Mouse (Mus musculus) midbrain, embryonic 11.5 days (tissue): ENCODE results near the gene Mn1. TPM values are rescaled to one million over a fixed set of nuclear protein-coding genes. Genes with fewer than 3 reads are reported as not detected.

Experiments
- ATAC-seq: fragments of 200-750 bp; cut with Nextera tagmentation; 2 replicates; pipeline ENCODE4 v1.8.0; 2017; ENCODE audit warnings: moderate TSS enrichment, moderate library complexity; ENCODE audit not compliant: low FRiP score
- DNase-seq: peaks from one replicate; pipeline ENCODE4 v3.0.0; 2015; ENCODE audit warnings: low spot score; ENCODE audit errors: missing footprints
- H3K27ac ChIP-seq: fragments of 300-500 bp; sonication (generic); 2 replicates; pipeline ENCODE4 v1.5.1; 2014; ENCODE audit warnings: low read depth, low read length
- H3K27me3 ChIP-seq: fragments of 300-500 bp; sonication (generic); 2 replicates; pipeline ENCODE4 v1.6.1; 2014; ENCODE audit warnings: mild to moderate bottlenecking, low read length, moderate library complexity, mixed read lengths; ENCODE audit not compliant: control insufficient read depth, insufficient read depth
- H3K36me3 ChIP-seq: fragments of 300-500 bp; sonication (generic); 2 replicates; pipeline ENCODE4 v1.6.1; 2014; ENCODE audit warnings: mild to moderate bottlenecking, low read length, moderate library complexity, mixed read lengths; ENCODE audit not compliant: control insufficient read depth, insufficient read depth
- H3K4me1 ChIP-seq: fragments of 300-500 bp; sonication (generic); 2 replicates; pipeline ENCODE4 v1.6.1; 2014; ENCODE audit warnings: low read length; ENCODE audit not compliant: control insufficient read depth, insufficient read depth
- H3K4me2 ChIP-seq: fragments of 300-500 bp; sonication (generic); 2 replicates; pipeline ENCODE4 v1.6.1; 2014; ENCODE audit warnings: mild to moderate bottlenecking, moderate library complexity
- H3K4me3 ChIP-seq: fragments of 300-500 bp; sonication (generic); 2 replicates; pipeline ENCODE4 v1.5.1; 2014; ENCODE audit warnings: low read depth, low read length
- H3K9ac ChIP-seq: fragments of 300-500 bp; sonication (generic); 2 replicates; pipeline ENCODE4 v1.6.1; 2014; ENCODE audit warnings: low read length
- H3K9me3 ChIP-seq: fragments of 300-500 bp; sonication (generic); 2 replicates; pipeline ENCODE4 v1.6.1; 2016; ENCODE audit warnings: low read length; ENCODE audit not compliant: control insufficient read depth
- WGBS: fragments of 180-500 bp; shearing (Covaris S2); extraction: QIAGEN DNeasy Blood & Tissue Kit; methylation state at CpG from one replicate; pipeline ENCODE4 v1.1.7; 2014; 5-methylcytosine and 5-hydroxymethylcytosine counted together
- polyA plus RNA-seq: library from polyadenylated mRNA; unstranded; fragments of >200 nt; fragmentation: Nextera tagmentation; extraction: Ambion mirVana; gene quantifications from 2 replicates; pipeline ENCODE4 v1.2.1, GENCODE M21; 2014

The Mn1 gene
- polyA plus RNA-seq, 1 experiment from 2014 or later: 46.2 TPM

DNA sequence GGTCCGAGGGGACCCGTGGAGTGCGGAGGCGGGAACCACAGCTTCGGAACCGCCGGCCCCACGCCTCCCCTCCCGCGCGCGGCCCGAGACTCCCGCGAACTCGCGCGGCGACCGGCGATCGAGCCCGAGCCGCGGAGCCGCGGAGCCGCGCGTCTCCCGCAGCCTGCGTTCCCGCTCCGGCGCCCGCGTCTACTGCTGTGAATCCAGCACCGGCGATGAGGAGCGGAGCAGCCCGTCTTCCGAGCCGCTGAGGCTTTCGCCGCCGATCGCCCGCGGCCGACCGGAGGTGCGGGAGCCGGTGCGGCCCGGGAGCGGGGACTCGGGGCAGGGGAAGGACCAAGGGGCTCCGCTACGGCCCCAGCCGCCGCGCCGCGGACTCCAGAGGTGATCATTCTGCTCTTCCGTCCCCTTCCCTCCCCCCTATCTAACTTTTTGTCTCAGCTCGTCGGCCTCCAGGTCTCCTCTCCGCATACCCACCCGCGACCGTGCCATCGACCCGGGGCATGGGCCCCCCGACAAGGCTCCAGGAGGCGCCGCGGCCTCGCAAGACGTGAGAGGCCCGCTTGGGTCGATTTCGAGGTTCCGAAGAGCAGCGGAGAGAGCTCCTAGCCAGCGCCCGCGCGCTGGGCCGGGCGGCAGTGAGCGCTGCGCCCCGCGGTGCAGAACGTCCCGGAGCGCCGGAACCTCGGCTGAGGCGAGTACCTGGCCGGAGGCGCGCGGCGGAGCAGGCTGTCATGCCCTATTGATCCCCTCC is 393 bp downstream of the Mn1 start:
- Histone ChIP-seq H3K4me2 (peak overlapping the region; percentile 84), H3K27ac (peak overlapping the region; percentile 99), H3K4me3 (peak overlapping the region; percentile 100), H3K27me3 (no peaks in the 10 kb centered on the region), H3K36me3 (peaks cover 19% of the 10 kb centered on the region), H3K9ac (peak overlapping the region; percentile 100), H3K4me1 (peaks cover 39% of the 10 kb centered on the region), H3K9me3 (no peaks in the 10 kb centered on the region)
- WGBS: under 1% methylated on average over 89 of the region's 105 CpGs
- DNase-seq (peak; percentile 95), ATAC-seq (no peak)

DNA sequence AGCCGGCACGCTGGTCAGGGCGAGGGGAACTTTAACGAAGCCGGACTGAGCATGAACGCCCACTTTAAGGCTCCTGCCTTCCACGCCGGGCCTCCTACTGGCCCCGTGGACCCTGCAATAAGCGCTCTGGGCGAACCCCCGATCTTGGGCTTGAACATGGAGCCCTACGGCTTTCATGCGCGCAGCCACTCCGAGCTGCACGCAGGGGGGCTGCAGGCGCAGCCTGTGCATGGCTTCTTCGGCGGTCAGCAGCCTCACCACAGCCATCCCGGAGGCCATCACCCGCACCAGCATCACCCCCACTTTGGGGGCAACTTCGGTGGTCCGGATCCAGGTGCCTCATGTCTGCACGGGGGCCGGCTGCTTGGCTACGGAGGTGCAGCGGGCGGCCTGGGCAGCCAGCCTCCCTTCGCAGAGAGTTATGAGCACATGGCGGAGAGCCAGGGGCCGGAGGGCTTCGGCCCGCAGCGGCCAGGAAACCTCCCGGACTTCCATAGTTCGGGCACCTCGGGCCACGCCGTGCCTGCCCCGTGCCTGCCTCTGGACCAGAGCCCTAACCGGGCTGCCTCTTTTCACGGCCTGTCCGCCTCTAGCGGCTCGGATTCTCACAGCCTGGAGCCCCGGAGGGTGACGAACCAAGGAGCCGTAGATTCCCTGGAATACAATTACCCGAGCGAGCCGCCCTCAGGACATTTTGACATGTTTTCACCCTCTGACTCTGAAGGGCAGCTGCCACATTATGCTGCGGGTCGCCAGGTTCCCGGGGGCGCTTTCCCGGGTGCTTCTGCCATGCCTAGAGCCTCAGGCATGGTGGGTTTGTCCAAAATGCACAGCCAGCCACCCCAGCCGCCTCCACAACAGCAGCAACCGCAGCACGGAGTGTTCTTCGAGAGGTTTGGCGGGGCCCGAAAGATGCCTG is 1.3 kb downstream of the Mn1 start:
- ATAC-seq (no peak), DNase-seq (peak; percentile 96)
- H3K9ac ChIP-seq: peak overlapping the region; percentile 100
- no peaks in the 10 kb centered on the region for H3K27me3 ChIP-seq
- H3K36me3 ChIP-seq: peaks cover 19% of the 10 kb centered on the region
- peak overlapping the region; percentile 84 for H3K4me2 ChIP-seq
- peak overlapping the region; percentile 99 for H3K27ac ChIP-seq
- H3K4me3 ChIP-seq: peak overlapping the region; percentile 100
- no peaks in the 10 kb centered on the region for H3K9me3 ChIP-seq
- WGBS: under 1% methylated on average over 58 of the region's 63 CpGs
- H3K4me1 ChIP-seq: peaks cover 36% of the 10 kb centered on the region

DNA sequence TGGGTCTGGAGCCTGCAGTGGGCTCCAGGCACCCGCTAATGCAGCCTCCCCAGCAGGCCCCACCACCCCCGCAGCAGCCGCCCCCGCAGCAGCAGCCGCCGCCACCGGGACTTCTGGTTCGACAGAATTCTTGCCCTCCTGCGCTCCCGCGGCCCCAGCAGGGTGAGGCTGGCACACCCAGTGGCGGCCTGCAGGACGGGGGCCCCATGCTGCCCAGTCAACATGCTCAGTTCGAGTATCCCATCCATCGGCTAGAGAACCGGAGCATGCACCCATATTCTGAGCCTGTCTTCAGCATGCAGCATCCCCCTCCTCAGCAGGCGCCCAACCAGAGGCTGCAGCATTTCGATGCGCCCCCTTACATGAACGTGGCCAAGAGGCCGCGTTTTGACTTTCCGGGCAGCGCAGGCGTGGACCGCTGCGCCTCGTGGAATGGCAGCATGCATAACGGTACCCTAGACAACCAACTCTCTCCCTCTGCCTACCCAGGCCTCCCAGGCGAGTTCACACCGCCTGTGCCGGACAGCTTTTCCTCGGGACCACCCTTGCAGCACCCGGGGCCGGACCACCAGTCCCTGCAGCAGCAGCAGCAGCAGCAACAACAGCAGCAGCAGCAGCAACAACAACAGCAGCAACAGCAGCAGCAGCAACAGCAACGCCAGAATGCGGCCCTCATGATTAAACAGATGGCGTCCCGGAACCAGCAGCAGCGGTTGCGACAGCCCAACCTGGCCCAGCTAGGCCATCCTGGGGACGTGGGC is 2.1 kb downstream of the Mn1 start:
- peaks cover 42% of the 10 kb centered on the region for H3K4me1 ChIP-seq
- ATAC-seq: no peak
- H3K27ac ChIP-seq: peak overlapping the region; percentile 99
- under 1% methylated on average over 42 of the region's 42 CpGs for WGBS
- H3K9me3 ChIP-seq: no peaks in the 10 kb centered on the region
- peak; percentile 97 for DNase-seq
- no peaks in the 10 kb centered on the region for H3K27me3 ChIP-seq
- peak overlapping the region; percentile 100 for H3K9ac ChIP-seq
- peaks cover 19% of the 10 kb centered on the region for H3K36me3 ChIP-seq
- H3K4me3 ChIP-seq: peak overlapping the region; percentile 100
- peak overlapping the region; percentile 84 for H3K4me2 ChIP-seq

DNA sequence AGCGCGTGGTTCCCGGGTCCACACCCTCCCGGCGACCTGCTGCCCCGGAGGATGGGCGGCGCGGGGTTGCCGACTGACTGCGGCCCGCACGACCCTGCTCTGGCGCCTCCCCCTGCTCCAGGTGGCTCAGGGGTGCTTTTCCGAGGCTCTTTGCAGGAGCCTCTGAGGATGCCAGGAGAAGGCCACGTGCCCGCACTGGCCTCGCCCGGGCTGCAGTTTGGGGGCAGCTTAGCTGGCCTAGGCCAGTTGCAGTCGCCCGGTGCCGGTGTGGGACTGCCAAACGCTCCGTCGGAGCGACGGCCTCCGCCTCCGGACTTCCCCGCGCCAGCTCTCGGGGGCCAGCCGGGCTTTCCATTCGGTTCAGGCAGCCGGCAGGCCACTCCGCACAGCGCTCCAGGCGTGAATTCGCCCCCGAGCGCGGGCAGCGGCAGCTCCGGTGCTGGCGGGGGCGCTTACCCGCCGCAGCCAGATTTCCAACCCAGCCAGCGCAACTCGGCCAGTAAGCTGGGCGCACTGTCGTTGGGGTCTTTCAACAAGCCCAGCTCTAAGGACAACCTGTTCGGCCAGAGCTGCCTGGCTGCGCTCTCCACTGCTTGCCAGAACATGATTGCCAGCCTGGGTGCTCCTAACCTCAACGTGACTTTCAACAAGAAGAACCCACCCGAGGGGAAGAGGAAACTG is 3.0 kb downstream of the Mn1 start:
- DNase-seq (peak; percentile 95), ATAC-seq (no peak)
- Histone ChIP-seq H3K4me3 (peak overlapping the region; percentile 100), H3K27me3 (no peaks in the 10 kb centered on the region), H3K36me3 (peaks cover 22% of the 10 kb centered on the region), H3K4me2 (peak overlapping the region; percentile 84), H3K9me3 (no peaks in the 10 kb centered on the region), H3K9ac (peak overlapping the region; percentile 100), H3K4me1 (peaks cover 42% of the 10 kb centered on the region), H3K27ac (peak overlapping the region; percentile 65)
- under 1% methylated on average over 51 of the region's 56 CpGs for WGBS

DNA sequence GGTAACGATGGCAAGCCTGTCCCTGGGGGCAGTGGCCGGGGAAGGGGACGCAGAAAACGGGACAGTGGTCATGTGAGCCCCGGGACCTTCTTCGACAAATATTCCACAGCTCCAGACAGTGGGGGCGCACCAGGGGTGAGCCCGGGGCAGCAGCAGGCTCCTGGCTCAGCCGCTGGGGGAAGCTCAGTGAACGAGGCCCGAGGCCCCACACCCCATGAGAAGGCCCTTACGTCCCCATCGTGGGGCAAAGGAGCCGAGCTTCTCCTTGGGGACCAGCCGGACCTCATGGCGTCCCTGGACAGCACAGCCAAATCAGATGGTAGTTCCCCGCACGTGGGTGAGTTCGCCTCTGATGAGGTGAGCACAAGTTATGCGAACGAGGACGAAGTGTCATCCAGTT is 3.7 kb downstream of the Mn1 start:
- Histone ChIP-seq H3K27me3 (no peaks in the 10 kb centered on the region), H3K36me3 (peaks cover 24% of the 10 kb centered on the region), H3K9ac (peak overlapping the region; percentile 100), H3K4me3 (peak overlapping the region; percentile 100), H3K4me1 (peaks cover 47% of the 10 kb centered on the region), H3K9me3 (no peaks in the 10 kb centered on the region), H3K4me2 (peak overlapping the region; percentile 84), H3K27ac (peak overlapping the region; percentile 65)
- ATAC-seq (no peak), DNase-seq (peak; percentile 97)
- WGBS: 21% methylated on average over 22 of the region's 22 CpGs

DNA sequence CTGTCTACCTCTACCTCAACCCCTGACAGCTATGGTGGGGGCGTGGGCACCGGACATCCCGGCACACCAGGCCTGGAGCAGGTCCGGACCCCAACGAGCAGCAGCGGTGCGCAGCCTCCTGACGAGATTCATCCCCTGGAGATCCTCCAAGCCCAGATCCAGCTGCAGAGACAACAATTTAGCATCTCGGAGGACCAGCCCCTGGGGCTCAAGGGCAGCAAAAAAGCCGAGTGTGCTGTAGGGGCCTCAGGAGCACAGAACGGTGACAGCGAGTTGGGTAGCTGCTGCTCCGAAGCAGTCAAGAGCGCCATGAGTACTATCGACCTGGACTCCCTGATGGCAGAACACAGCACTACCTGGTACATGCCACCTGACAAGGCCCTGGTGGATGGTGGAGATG is 4.3 kb downstream of the Mn1 start:
- Histone ChIP-seq H3K4me3 (peak overlapping the region; percentile 100), H3K4me2 (peak overlapping the region; percentile 84), H3K27me3 (no peaks in the 10 kb centered on the region), H3K4me1 (peaks cover 52% of the 10 kb centered on the region), H3K27ac (peak overlapping the region; percentile 83), H3K9me3 (no peaks in the 10 kb centered on the region), H3K9ac (peak overlapping the region; percentile 100), H3K36me3 (peaks cover 24% of the 10 kb centered on the region)
- ATAC-seq (no peak), DNase-seq (peak; percentile 94)
- WGBS: 38% methylated on average over 15 of the region's 15 CpGs

DNA sequence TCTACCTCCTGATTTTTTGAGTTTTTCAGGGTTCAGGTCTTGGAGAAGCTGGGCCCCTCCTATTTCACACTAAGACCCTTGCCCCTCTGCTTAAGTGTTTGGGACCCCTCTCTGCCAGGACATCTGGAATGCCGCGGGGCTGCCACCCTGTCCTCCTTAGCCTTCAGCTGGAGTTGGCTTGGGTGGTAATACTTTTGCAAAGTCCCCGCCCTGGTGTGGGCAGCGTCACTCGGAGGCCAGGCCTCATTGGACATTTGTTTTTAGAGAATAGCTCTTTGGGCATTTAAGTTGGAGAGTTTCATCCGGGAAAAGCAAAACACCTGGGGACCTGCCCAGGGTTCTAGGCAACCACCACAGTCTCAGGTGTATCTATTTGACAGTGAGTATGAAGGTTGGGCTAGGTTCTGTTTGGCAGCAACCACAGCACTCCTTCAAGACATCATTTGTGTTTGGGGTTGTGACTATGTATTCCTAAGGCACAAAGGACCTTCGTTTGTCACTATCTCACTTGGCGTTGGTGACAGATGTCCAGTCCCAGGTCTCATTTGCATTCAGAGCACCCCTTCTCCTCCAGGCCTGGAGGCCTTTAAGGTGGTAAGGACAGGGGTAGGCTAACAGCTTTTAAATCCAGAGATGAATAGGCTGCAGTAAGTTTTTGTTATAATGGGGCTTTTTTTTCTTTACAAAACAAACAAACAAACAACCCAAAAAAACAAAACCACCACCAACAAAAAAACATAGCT is 5.1 kb downstream of the Mn1 start:
- Histone ChIP-seq H3K36me3 (peaks cover 24% of the 10 kb centered on the region), H3K9me3 (no peaks in the 10 kb centered on the region), H3K27me3 (no peaks in the 10 kb centered on the region), H3K4me3 (peak overlapping the region; percentile 100), H3K4me2 (peak overlapping the region; percentile 84), H3K9ac (peak overlapping the region; percentile 100), H3K4me1 (peaks cover 60% of the 10 kb centered on the region), H3K27ac (peak overlapping the region; percentile 83)
- 26% methylated on average over 8 of the region's 8 CpGs for WGBS
- ATAC-seq (peak; percentile 51), DNase-seq (peak; percentile 93)

DNA sequence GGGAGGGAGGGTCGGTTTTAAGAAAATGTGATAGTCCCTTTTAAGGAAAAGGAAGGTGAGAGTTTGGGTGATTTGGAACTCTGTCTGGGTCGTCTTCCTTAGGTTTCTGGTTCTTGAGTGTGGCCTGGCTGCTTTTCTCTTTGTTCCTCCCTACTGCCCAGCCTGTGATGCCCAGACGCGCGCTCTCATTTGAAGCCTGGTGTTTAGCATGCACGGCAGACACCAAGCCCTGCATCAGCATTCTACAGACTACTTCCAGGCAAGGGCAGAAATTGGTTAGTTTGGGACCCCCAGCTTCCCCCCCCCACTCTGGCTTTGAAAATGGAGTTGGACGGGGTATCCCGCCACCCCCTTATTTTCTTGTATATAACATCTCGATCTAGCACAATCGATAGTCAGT is 5.8 kb downstream of the Mn1 start:
- WGBS: 29% methylated on average over 10 of the region's 10 CpGs
- ATAC-seq: no peak
- Histone ChIP-seq H3K4me1 (peaks cover 68% of the 10 kb centered on the region), H3K27ac (peak overlapping the region; percentile 83), H3K4me3 (peak overlapping the region; percentile 100), H3K9me3 (no peaks in the 10 kb centered on the region), H3K27me3 (no peaks in the 10 kb centered on the region), H3K36me3 (peaks cover 24% of the 10 kb centered on the region), H3K9ac (peak overlapping the region; percentile 100), H3K4me2 (peak overlapping the region; percentile 84)
- peak; percentile 92 for DNase-seq
